Mouse (Mus musculus): ENCODE data around the gene Macrod2.

Macrod2 gene

DNA sequence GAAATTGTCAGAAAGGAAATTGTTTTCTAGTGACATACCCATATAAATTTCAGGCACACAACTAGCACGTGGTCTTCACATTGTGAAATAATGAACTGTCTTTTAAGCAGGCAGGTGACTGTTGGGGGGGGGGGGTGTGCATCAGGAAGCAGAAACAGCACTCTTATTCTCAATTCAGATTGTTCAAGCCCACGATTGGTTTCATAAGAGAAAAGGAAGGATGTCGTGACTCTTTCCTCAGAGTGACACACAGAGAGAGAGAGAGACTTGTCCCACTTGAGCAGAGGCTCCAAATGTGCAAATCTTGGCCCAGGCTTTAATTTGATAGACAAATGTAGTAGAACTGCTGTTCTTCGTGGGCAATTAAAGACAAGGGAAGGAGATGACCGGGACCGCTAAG is 516.4 kb downstream of the Macrod2 start:
- DNase-seq (ENCODE audit: low spot score in 2 of 2): no peak

DNA sequence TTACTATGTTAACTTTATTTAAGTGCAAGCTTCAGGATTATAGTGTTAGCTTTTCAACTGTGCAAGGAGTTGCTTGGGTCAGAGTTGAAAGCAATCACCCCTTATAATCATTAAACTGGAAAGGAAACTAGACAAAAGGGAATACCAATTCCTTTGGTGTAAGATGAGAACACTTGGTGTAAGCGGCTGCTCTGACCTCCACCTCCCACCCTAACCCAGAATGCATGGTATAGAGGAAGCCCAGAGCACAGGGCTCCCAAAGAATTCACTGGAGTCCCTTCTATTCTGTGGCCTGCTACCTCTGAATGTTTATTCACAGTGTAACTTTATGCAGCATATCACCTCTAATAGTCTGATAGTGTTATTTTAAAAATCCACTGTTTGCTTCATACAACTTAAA is 517.1 kb downstream of the Macrod2 start:
- DNase-seq (ENCODE audit: low spot score in 2 of 2): no peak

DNA sequence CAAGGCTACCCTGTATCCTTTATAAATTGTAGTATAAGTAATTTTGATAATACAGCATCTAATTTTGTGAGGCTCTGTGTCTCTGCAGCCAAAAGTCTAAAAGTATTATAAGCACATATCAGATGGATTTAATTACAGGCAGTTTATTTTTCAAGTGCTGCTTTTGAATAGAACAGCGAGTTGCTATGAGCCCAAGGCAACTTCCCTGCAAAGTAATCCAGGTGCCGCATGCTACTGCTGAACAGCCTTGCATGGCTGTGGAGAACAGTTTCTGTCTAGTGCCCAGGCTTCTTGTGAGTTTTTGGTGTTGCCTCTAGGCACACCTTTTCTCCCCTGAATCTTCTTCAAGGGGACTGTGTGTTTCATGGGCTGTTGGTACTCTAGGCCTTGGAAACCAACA is 517.8 kb downstream of the Macrod2 start:
- DNase-seq (ENCODE audit: low spot score in 2 of 2): no peak

DNA sequence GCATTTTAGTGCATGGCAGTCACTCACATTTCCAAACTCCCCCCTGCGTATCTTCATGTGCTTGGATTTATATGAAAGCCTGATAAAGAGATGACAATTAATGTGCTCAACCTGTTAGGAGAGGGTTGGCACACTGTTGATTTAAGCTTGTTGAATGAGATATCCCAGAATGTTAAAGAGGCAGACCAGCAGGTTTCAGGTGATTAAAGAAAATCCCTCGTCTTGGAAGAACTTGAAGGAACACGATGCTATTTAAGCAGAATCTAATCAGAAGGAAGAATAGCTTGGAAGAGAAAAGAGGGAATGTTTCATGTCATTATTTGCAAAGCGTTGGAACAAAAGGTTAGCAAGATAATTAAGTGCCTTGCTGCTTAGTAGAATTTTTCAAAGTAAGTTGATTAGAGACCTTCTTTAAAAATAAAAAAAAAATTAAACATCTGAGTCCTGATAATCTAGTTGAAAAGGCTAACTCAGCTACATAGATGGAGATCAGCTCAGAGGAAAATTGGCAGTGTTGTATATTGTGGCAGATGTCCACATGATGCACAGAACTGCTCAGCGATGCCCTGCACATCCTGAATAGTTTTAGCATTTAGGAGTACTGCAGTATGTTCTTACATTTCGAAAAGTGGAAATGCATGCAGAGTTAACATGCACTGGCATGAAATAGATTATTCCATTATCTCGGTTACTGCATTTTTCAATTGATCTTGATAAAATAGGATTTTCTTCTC is 518.7 kb downstream of the Macrod2 start:
- DNase-seq (ENCODE audit: low spot score in 2 of 2): no peak

DNA sequence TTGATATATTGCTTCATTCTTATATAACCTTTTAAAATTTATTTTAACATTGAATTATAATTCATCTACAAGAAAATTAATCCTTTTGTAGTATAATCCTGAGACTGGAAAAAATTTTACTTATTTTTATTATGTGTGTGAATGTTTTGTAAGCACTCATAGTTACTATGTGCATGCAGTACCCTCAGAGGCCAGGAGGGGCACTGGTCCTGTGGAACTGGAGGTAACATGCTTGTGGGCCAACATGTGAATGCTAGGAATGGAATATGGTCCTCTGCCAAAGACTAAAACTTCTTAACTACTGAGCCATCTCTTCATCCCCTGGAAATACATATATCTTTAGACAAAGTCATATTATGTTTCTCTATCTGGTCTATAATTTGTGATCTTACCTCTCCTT is 531.8 kb downstream of the Macrod2 start:
- DNase-seq (ENCODE audit: low spot score in 2 of 2): no peak

DNA sequence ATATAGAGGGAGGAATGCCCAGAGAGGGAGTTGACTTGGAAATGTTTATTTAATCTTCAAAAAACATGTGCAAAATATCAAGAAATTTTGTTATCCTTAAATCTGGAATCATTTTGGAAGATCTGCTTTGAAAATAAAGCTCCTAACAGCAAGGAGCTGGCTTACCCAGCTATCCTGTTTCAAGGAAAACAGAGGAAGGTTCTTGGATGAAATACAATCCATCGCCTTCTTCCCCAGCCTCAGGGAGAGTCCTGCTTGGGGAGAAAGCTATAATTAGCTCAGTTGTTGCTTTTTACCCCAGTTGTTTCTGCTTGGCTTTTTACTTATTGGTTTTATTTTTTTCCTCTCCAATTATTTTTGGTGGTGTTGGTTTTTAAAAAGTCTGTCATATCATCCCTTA is 539.4 kb downstream of the Macrod2 start:
- no peak for DNase-seq (ENCODE audit: low spot score in 2 of 2)

DNA sequence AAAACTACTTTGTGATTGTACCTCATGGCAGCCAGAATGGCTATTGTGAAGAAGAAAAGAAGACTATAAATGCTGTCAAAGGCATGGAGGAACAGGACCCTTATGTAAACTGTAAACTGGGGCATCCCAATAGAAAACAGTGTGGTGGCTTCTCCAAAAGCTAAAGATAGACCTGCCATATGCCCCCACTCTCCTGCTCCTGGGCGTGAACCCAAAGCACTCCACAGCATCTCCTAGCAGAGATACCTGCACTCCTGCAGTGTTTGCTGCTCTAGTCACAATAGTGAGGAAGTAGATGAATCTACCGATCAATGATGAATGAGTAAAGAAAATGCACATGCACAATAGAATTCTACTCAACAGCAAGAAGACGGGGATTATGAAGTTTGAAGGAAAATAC is 554.4 kb downstream of the Macrod2 start:
- no peak for DNase-seq (ENCODE audit: low spot score in 2 of 2)

DNA sequence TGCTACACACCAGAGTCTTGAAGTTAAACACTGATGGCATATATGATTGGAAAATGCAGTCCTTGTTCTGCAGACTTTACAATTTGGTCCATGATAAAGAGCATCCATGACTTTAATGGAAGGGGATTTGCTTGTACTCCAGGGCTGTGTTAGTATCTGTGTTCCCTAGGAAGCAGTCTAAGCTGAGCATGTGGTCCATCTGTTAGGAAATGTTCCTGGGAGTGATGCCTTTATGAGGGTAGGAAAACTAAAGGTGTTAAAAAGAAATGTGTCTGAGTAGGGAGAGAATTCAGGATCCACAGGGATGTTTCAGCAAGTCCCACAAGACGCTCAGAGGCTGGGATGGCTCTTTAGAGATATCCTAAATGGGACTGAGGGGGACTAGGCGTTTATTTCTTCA is 564.1 kb downstream of the Macrod2 start:
- no peak for DNase-seq (ENCODE audit: low spot score in 2 of 2)

DNA sequence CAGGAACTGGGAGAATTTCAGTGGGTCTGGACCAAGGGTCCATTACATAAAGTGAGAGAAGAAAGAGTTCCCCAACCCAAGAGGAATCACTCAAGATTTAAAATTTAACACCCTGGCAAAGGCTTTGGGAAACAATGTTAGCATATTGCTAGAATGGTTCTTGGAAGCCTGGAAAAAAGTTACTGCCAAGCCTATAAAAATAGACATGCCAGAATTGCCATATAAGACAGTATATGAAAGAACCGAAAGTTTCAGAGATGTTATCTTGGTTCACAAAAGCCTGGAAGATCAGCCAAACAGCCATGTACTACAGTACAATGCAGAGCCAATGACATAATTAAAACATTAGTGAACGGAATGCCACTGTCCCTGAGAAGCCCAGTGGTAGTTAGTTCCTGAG is 575.1 kb downstream of the Macrod2 start:
- no peak for DNase-seq (ENCODE audit: low spot score in 2 of 2)

DNA sequence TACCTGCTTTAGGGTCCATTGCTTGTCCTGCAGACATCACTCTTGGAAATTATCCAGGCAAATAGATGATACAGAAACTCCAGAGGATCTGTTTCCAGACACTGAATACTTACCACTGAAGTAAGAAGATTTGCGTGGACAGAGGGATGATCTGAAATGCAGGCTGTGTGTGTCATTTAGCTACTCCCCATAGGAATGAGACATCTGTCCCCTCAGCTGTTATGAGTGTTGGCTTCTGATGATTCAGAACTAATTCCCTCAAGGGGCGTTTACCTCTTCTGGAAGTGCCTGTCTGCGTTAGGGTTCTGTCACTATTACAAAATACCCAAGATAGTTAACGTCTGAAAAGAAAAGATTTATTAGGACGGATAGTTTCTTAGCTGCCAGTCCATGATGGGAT is 576.7 kb downstream of the Macrod2 start:
- DNase-seq (ENCODE audit: low spot score in 2 of 2): no peak

DNA sequence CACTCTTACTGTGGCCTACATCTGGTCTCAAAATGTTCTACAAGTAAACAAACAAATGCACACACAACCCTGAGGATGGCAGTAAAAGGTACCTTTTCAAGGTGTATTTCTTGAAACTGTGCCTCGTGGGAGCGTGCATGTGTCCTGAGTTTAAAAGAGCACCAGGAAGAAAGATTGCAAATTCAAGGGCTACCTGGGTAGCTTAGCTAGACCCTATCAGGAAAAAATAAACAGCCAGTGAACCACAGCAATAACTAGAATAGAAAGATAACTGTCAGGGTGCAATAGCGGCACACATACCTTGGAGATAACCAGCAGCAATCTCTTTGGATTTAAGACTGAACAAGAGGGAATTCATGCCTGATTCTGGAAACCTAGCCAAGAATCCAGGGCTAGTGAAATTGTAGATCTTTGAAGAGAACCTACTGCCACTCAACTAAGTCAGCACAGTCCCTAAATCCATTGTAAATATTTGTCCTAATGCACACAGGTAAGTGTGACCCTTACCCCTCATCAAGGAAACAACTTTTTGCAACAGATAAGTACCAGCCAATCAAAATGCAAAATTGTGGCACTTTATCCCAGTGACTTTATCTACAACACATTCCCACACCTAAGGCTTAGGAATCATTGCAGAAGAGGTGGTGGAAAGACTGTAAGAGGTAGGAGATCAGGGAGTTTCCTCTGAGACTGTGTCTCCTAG is 590.7 kb downstream of the Macrod2 start:
- DNase-seq (ENCODE audit: low spot score in 2 of 2): no peak

DNA sequence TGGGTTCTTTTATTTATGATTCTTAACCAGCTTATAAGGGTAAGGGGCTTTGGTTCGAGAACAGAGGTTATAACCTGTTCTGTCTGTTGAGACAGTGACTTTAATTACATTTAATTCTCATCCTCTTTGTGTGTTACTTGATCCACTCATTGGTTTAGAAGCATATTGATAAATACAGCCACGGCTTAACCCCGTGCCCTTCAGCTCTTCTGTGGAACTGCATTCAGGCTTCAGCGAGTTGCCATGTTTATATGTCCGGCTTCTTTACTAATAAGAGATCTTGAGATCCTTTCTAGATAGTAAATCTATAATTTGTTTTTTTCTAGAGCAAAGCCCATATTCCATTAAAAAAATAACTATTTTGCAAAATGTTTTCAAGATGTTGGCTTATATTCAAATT is 608.7 kb downstream of the Macrod2 start:
- DNase-seq (ENCODE audit: low spot score in 2 of 2): no peak

DNA sequence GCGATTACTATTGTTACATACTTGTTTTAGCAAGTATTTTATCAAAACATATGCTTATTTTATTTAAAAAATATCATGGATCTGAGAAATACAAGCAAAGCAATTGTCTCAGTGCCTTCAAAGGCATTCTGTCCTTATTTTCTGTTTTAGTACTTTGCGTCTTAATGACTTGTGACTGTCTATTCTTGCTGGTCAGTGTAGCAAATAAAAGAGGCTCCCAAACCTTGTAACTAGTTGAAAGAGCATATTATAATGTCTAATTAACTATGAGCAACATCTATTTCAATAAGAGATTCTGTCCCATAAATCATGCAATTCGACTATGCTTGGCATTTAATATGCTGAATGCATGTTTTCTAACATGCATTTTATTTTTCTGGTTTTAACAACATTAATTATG is 609.2 kb downstream of the Macrod2 start:
- no peak for DNase-seq (ENCODE audit: low spot score in 2 of 2)

DNA sequence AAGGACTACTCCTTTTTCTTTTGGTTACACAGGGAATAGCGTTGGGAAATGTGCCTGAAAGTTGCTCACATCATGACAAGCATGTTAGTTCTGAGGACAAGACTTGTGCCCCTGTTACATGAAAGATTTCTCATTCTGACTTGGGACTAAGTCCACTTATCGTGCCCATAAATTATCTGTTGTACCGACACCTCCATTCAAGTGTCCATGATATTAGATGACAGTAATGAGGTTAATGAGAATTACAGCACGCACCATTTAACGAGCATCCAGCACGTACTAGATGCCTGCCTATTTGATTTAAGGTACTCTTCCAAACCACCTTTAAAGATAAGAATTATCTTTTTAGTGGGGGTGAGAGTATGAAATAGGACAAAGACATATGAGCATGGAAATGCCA is 610.5 kb downstream of the Macrod2 start:
- DNase-seq (ENCODE audit: low spot score in 2 of 2): no peak

DNA sequence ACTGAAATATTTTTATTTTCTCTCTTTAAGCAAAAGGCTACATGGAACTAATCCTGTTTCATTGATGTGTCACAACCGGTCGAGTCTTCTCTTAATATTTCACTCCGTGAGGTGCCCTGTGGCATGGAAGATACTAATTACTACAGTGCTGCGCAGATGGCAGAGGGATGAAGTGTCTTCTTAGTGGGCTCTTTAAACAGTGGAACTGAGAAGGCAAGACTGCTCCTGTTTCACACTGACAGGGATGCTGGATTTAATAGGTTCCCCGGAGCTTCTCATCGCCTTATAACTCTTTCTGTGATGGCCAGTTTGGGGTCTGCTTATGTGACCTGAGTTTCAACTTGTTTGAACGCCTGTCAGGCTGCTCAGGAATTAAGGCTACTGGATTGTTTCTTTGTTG is 612.6 kb downstream of the Macrod2 start:
- no peak for DNase-seq (ENCODE audit: low spot score in 2 of 2)

DNA sequence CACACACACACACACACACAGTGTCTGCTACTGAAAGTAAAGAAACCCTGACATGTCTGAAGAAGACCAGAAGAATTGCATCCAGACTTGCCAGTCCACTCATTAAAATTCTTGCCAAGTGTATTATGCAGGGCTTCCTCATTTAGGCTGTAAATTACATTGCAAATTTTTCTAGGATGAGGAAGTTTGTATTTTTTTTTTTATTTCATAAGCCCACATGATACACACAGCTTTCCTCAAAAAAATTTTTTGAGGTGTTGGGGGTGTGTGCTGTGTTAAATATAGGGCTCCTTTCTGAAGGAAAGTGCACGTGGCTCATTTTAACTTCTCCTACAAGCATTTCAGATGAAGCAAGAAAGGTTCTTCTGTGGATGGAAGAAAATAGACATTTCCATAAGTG is 613.3 kb downstream of the Macrod2 start:
- no peak for DNase-seq (ENCODE audit: low spot score in 2 of 2)

DNA sequence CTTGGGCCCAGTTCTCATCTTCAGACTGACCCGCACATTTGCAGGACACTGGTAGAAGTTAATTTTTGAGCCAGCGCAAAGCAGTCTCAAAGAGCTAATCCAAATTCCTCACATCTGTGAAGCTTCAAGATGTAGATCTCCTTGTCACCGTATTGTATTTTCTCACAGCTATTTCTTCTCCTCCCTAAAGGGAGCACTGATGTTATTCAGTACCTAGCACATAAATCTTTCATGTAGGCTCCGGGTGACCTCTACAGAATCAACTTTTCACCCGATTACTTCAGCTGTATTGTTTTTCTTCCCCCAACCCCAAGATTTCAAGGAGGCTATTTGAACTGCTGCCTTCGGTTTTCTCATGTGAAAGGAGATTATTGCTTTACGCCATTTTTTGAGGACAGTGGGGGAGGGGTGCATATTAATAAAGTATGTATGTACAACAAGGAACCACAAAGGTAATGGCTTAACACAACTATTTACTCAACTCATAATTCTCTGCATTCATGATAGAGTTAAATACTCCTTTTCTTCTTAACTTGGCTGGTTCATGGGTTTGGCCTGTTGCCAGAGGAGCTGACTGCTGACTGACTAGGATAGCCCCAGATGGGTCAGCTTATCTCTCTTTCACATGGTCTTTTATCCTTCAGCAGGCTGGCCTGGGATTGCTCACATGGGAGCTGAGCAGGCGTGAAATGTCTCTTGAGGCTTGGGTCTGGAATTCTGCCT is 618.5 kb downstream of the Macrod2 start:
- DNase-seq (ENCODE audit: low spot score in 2 of 2): no peak

DNA sequence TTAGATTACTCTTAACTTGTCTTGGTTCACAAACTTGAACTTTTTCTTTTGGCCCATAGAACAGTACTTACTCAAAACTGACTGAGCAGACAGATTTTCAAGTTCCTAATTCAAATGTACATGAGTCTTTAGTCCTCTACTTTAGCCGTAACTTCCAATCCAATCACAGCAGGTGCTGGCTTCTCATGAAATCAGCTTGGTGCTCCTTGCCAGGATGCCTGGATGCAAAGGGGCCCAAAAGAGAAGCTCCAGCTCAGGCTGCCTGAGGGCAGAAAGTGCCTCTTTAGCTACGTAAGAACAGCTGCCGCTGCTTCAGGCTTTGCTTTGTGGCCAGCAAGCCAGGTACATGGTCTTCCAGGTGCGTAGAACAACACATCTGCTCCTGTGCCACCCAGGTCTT is 627.9 kb downstream of the Macrod2 start:
- no peak for DNase-seq (ENCODE audit: low spot score in 2 of 2)

DNA sequence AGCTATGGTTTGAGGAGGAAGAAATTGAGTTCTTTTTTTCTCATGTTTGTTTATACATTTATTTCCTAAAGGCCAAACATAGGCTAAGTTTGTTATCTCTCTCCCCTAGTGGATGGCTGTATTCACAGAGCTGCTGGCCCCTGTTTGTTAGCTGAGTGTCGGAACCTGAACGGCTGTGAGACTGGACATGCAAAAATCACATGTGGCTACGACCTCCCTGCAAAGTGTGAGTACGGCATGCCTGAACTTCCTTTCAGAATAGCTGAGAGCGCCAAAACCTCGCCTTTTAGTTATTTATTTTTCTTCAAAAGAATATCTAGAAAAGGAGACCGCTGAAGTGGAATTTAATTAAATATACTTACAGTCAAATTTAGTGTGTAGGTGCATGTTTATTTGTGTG is 628.8 kb downstream of the Macrod2 start:
- no peak for DNase-seq (ENCODE audit: low spot score in 2 of 2)

DNA sequence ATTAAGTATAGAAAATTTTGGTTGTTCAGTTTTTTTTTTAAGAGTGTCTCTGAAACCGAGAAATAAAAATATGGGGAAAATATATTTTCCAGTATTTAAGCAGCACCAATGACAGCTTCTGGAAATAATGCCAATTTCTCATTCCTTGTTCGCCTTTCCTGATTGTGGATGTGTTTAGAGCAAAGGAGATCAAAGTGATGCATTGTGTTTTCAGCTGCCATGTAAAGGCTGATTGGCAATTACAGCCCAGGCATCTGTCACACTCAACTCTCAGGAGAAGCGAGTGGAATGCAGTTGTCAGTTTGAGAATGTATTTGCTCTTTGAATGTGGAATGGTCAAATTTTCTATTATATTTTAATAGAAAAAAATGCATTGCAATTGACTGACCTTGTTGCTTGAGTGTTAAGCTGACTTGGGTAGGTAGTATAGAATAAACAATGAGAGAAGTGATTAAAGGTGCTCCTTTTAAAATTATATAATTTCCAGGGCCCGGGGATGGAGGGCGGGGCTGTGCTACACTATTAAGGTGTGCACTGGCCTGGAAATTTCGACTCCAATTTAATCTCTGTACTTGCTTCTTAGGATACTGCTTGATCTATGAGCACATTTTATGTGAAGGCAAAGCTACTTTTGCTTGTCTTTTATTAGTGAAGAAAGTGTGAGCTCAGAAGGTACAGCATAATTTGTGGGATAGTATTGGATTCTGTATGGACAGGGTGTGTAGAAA is 629.4 kb downstream of the Macrod2 start:
- no peak for DNase-seq (ENCODE audit: low spot score in 2 of 2)

DNA sequence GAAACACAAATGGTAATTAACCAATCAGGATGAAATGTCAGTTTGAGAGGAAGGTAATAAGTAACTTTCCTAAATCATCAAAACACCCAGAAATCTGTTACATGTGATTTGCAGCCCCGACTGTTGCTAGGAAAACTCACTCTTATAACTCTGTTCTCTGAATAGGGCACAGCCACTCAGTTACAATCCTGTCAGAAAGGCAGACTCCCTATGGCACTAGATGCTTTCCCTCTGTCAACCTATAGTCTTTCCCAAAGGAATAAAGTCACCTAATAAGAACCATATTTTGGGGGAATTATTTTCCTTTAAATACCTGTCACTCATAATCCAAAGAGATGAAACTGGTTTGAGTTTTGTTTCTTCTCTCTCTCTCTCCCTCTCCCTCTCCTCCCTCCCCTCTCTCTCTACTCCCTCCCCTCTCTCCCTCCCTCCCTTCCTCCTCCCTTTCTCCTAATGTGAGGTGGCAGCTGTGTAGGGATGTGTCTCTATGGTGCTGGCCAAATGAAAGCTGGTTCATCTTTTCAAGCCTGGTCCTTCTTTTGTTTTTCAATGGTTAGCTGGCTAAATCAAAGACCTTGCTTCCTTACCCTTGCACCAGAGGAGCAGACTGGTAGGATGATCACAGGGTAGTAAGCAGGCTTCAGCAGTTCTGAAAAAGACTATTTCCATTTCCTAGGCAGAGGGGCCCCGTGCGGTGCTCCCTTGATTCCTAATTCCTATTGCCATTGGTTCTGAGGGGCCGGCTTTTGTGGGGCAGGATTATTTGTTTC is 661.8 kb downstream of the Macrod2 start:
- DNase-seq (ENCODE audit: low spot score in 2 of 2): no peak

DNA sequence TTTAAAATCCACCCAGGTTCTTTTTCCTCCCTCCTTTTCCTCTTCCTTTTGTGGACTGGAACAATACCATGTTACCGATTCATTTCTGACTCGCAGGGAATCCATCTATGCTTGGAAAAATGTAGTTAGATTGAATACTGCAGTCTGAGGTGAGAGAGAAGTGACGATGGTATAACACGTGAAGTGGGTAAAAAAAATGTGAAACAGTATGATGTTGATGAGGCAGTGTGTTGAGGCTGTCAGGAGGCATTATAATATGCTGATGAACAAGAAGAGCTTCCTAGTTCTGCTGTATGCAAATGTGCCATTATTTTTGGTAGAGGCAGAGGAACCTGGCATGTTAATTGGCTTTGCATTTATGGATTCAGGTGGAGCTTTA is 662.3 kb downstream of the Macrod2 start:
- DNase-seq (ENCODE audit: low spot score in 2 of 2): no peak

All from frontal cortex, postnatal 25 days (tissue).